Mouse (Mus musculus) left cerebral cortex, postnatal 10 days (tissue): ENCODE measurements around the gene Slc26a8. TPM values are rescaled to one million over a fixed set of nuclear protein-coding genes. Genes with fewer than 3 reads are reported as not detected.

Experiments used
- DNase-seq, 2 experiments: peaks; one replicate each; pipeline ENCODE4 v3.0.0; 2021 to 2022; ENCODE audit warnings: low spot score in 2 of 2, mixed read lengths in 1 of 2; ENCODE audit errors: extremely low spot score in 1 of 2
- intact Hi-C: fragments of 180-260 bp; cut with DNase I; formaldehyde crosslinking; loops from one replicate; pipeline ENCODE4 v1.15.1; 2025
- total RNA-seq, 2 experiments: library from RNA; stranded (reverse); gene quantifications; 2 replicates each; pipeline ENCODE4 v1.2.3; 2021

Slc26a8 gene
- total RNA-seq, 2 experiments from 2014 or later: 7.7 to 10.6 TPM

GRCm38 (mm10) chr17:28618775-28619174 is 71.3 kb downstream of the Slc26a8 start:
- intact Hi-C loops: no loop called here
- no peak for DNase-seq

GRCm38 (mm10) chr17:28618124-28618523 is 71.9 kb downstream of the Slc26a8 start:
- intact Hi-C loops: no loop called here

GRCm38 (mm10) chr17:28617636-28618035 is 72.4 kb downstream of the Slc26a8 start:
- intact Hi-C loops: no loop called here
- DNase-seq: no peak

More at GRCm38 (mm10) chr17:28618124-28618523, 71.9 kb downstream of the Slc26a8 start:
- DNase-seq: no peak

- intact Hi-C loops: no loop called here
- no peak for DNase-seq
Measured at GRCm38 (mm10) chr17:28615332-28615731, 74.7 kb downstream of the Slc26a8 start.

GRCm38 (mm10) chr17:28613096-28613495 is 76.9 kb downstream of the Slc26a8 start:
- intact Hi-C loops: no loop called here
- DNase-seq: no peak

- intact Hi-C loops: no loop called here
- DNase-seq: no peak
Measured at GRCm38 (mm10) chr17:28612603-28613002, 77.4 kb downstream of the Slc26a8 start.

- DNase-seq: no peak
- intact Hi-C loops: no loop called here
Measured at GRCm38 (mm10) chr17:28609543-28609942, 80.5 kb downstream of the Slc26a8 start.

GRCm38 (mm10) chr17:28601557-28602250 is 88.3 kb downstream of the Slc26a8 start:
- no peak for DNase-seq
- intact Hi-C loops: no loop called here

GRCm38 (mm10) chr17:28600780-28601179 is 89.3 kb downstream of the Slc26a8 start:
- no peak for DNase-seq
- intact Hi-C loops: no loop called here

GRCm38 (mm10) chr17:28593965-28594364 is 96.1 kb downstream of the Slc26a8 start:
- no peak for DNase-seq
- intact Hi-C loops: loop anchor here (2.0 kb wide), 1 partner anchor 55 kb away; no protein-coding TSS in a partner anchor

GRCm38 (mm10) chr17:28592998-28593397 is 97.0 kb downstream of the Slc26a8 start:
- peak; percentile 62 to 84 for DNase-seq
- intact Hi-C loops: no loop called here

- no peak for DNase-seq
- intact Hi-C loops: no loop called here
Measured at GRCm38 (mm10) chr17:28591476-28591875, 98.6 kb downstream of the Slc26a8 start.

- DNase-seq: no peak
- intact Hi-C loops: no loop called here
Measured at GRCm38 (mm10) chr17:28590596-28590995, 99.4 kb downstream of the Slc26a8 start.

- DNase-seq: no peak
- intact Hi-C loops: no loop called here
Measured at GRCm38 (mm10) chr17:28588591-28588990, 101.4 kb downstream of the Slc26a8 start.

Other genes with a start within 250 kb of the Slc26a8 start
- gene Fkbp5, start 172.7 kb downstream of the Slc26a8 start, total RNA-seq: 10 to 100 TPM; 26.8 to 50.6 TPM
- gene Armc12, start 159.4 kb downstream of the Slc26a8 start, total RNA-seq: not detected
- gene Clpsl2, start 140.8 kb downstream of the Slc26a8 start, total RNA-seq: not detected
- not detected for gene Clps, start 129.5 kb downstream of the Slc26a8 start, total RNA-seq
- 1 to 10 TPM; 4.3 to 5.1 TPM for gene Lhfpl5, start 114.6 kb downstream of the Slc26a8 start, total RNA-seq
- 100 to 1,000 TPM; 111 to 127 TPM for gene Srpk1, start 67.5 kb downstream of the Slc26a8 start, total RNA-seq
- 10 to 100 TPM; 58.7 to 64.6 TPM for gene Mapk14, start 1.1 kb upstream of the Slc26a8 start, total RNA-seq
- gene AC170998.1, start 35.9 kb upstream of the Slc26a8 start, total RNA-seq: 1 to 10 TPM; 2.9 to 4.4 TPM
- gene Mapk13, start 79.1 kb upstream of the Slc26a8 start, total RNA-seq: under 1 TPM; 0.66 to 0.75 TPM
- gene Brpf3, start 110.9 kb upstream of the Slc26a8 start, total RNA-seq: 10 to 100 TPM; 44.5 to 55.7 TPM
- gene Pnpla1, start 168.2 kb upstream of the Slc26a8 start, total RNA-seq: under 1 TPM; 0.53 to 0.60 TPM
- gene 4930539E08Rik, start 225.1 kb upstream of the Slc26a8 start, total RNA-seq: 10 to 100 TPM; 10.9 to 13.5 TPM